Mouse (Mus musculus) heart, postnatal 0 days (tissue): ENCODE measurements at regions not wholly inside any gene's neighbourhood (a gene's known extent, or its start where the extent isn't known, plus 50 kb on each side); places are given as distances from the start of the nearest gene placed in this dataset.

ENCODE experiments used
- CTCF ChIP-seq: IDR thresholded peaks from 2 replicates; pipeline ENCODE4 v1.5.1; 2016; ENCODE audit warnings: antibody characterized with exemption, control low read depth, low read depth
- EP300 ChIP-seq: IDR thresholded peaks from 2 replicates; pipeline ENCODE4 v1.6.1; 2016; ENCODE audit warnings: antibody characterized with exemption, low read depth

DNA sequence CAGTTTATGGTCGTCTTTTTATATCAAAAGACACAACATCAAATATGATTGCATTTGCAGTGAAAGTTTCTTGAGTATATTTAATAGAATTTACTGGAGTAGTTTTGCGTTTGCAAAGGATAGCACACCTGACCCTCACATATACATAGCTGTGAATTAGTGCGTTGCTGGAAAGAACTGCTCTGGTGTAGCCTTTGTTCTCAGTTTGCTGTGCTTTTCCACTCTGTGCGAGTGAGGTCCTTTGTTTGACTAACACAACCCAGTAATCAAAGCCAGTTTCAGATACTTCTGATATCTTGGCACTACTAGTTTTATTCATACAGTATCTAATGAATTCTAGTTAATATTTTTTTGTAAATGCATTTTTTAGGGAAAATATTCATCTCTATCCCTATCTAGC is 84.7 kb downstream of the Trim52 start:
- no peak for TF ChIP-seq CTCF
- no peak for TF ChIP-seq EP300
